In the genomic region with DNA sequence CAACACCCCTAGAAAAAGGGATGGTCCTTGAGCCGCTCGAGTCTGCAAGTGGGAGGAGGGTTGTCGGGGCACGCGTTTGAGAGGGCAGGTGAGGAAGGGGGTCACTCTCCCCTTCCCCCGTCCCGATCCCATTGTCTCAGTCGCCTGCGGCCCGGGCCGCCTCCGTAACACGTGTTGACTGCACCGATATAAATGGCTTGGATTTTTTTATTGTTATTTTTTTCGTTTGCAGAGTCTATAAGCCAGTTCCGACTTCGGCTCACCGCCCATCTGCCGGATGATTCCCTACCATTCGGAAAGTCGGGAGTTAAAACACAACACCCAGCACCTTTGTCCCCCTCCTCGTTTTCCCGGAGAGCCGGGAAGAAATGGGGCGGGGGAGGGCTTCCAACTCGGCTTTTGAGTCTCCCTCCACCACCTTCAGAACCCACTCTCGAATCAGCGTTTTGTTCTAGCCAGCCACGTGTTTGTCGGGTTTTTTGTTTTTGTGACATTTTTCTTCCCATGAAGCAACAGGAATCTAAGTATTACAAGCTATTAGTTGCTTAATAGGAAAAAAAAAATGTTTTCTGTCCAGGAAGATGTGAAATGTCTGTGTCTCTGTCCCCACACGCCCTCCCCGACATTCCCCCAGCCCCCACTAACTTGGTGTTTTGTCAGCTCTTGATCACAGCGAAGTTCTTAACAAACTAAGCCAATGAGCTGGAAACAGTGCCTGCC, we compare ENCODE assay signal across 9 mouse cellular contexts. TPM values are rescaled to one million over a fixed set of nuclear protein-coding genes. Genes with fewer than 3 reads are reported as not detected.
DNase-seq lines count a peak whose midpoint lies in the region; ATAC-seq and TF ChIP-seq lines count a peak whose summit lies in the region.
"Had no signal": no experiment of that assay in that cellular context is flagged by ENCODE, and none has a peak within 500 bp of the region (broad histone marks: within the 10 kb centered on the region; RNA-seq: fewer than 3 reads in every experiment).

No protein-coding gene starts in this region.

- peak overlapping the region; percentile 96 for H3K4me3 ChIP-seq in heart, embryonic 12.5 days
- H3K4me3 ChIP-seq in limb, embryonic 12.5 days (replicated peaks): peak overlapping the region; percentile 95

- intact Hi-C loops in left cerebral cortex, postnatal 4 days (cut with DNase I): no loop called here

- no peaks in the 10 kb centered on the region for H3K27me3 ChIP-seq in heart, embryonic 12.5 days (replicated peaks)
- H3K27me3 ChIP-seq in limb, embryonic 12.5 days: no peaks in the 10 kb centered on the region

- H3K36me3 ChIP-seq in heart, embryonic 12.5 days: no peaks in the 10 kb centered on the region
- no peaks in the 10 kb centered on the region for H3K36me3 ChIP-seq in limb, embryonic 12.5 days

- peak overlapping the region; percentile 96 for H3K9ac ChIP-seq in heart, embryonic 12.5 days
- H3K9ac ChIP-seq in limb, embryonic 12.5 days (replicated peaks): peak overlapping the region; percentile 88

- peak; percentile 43 for DNase-seq in kidney, adult 18-20 months
- no peak for DNase-seq in kidney, postnatal 36 days
- DNase-seq in brain, embryonic 14.5 days (ENCODE audit: low read depth): peak; percentile 73
- DNase-seq in retina, postnatal 1 day: peak; percentile 55
- no peak for DNase-seq in left cerebral cortex, postnatal 4 days
- no peak for DNase-seq in frontal cortex, postnatal 14 days (ENCODE audit: low spot score in 2 of 2)

- under 1% methylated on average over 33 of the region's 33 CpGs for WGBS in heart, embryonic 12.5 days
- WGBS in limb, embryonic 12.5 days: under 1% methylated on average over 33 of the region's 33 CpGs

- H3K9me3 ChIP-seq in heart, embryonic 12.5 days (replicated peaks): no peaks in the 10 kb centered on the region
- H3K9me3 ChIP-seq in limb, embryonic 12.5 days: no peaks in the 10 kb centered on the region

- ATAC-seq in heart, embryonic 12.5 days (ENCODE audit: insufficient number of reproducible peaks, low FRiP score): peak; percentile 26
- no peak; the same call in 1 of the 2 replicates for ATAC-seq in limb, embryonic 12.5 days (ENCODE audit: insufficient number of reproducible peaks, insufficient read depth, low FRiP score, low TSS enrichment, low read depth)

- no peak for TF ChIP-seq CTCF in brain, embryonic 14.5 days (IDR thresholded peaks at IDR 0.05; ENCODE audit: borderline replicate concordance, extremely low read depth, insufficient read depth, insufficient read length)

- peak overlapping the region; percentile 96 for H3K4me2 ChIP-seq in heart, embryonic 12.5 days
- H3K4me2 ChIP-seq in limb, embryonic 12.5 days: peak overlapping the region; percentile 97

- no peak for TF ChIP-seq POLR2A in brain, embryonic 14.5 days (IDR thresholded peaks at IDR 0.05; ENCODE audit: borderline replicate concordance, extremely low read depth, insufficient read depth, insufficient read length, poor library complexity, severe bottlenecking)

- H3K4me1 ChIP-seq in heart, embryonic 12.5 days (replicated peaks): peaks cover 18% of the 10 kb centered on the region
- H3K4me1 ChIP-seq in limb, embryonic 12.5 days (replicated peaks): peaks cover 16% of the 10 kb centered on the region

- H3K27ac ChIP-seq in heart, embryonic 12.5 days (ENCODE audit: poor library complexity, severe bottlenecking): peak overlapping the region; percentile 95
- peak overlapping the region; percentile 100 for H3K27ac ChIP-seq in limb, embryonic 12.5 days
- H3K27ac ChIP-seq: macrophage had no signal

RNA-seq across cellular contexts. Expression of gene Igf2bp1, which starts 1.9 kb away (rescaled TPM):
- polyA plus RNA-seq in brain, embryonic 14.5 days (2012; rRNA removed): 11.9 and 13.4 TPM in 2 replicates
- polyA plus RNA-seq in heart, embryonic 12.5 days (2016; fragmentation: Nextera tagmentation; extraction: Ambion mirVana): 63.2 and 66.9 TPM in 2 replicates
- polyA plus RNA-seq in limb, embryonic 12.5 days (2016; fragmentation: Nextera tagmentation; extraction: Ambion mirVana): 110 and 122 TPM in 2 replicates
- total RNA-seq in left cerebral cortex, postnatal 4 days (2021): 1 to 10 TPM; 2.6 to 3.5 TPM
- polyA plus RNA-seq: macrophage had no signal

RNA-seq across cellular contexts. Expression of gene Gip, which starts 16.7 kb away (rescaled TPM):
- not detected in 2 replicates for polyA plus RNA-seq in brain, embryonic 14.5 days (2012; rRNA removed)
- polyA plus RNA-seq in heart, embryonic 12.5 days (2016; fragmentation: Nextera tagmentation; extraction: Ambion mirVana): not detected in 2 replicates
- not detected in 2 replicates for polyA plus RNA-seq in limb, embryonic 12.5 days (2016; fragmentation: Nextera tagmentation; extraction: Ambion mirVana)
- total RNA-seq in left cerebral cortex, postnatal 4 days (2021): not detected
- polyA plus RNA-seq: macrophage had no signal

RNA-seq across cellular contexts. Expression of gene Snf8, which starts 27.0 kb away (rescaled TPM):
- polyA plus RNA-seq in brain, embryonic 14.5 days (2012; rRNA removed): 52.7 and 60.8 TPM in 2 replicates
- polyA plus RNA-seq in heart, embryonic 12.5 days (2016; fragmentation: Nextera tagmentation; extraction: Ambion mirVana): 76.0 and 78.9 TPM in 2 replicates
- 89.8 and 103 TPM in 2 replicates for polyA plus RNA-seq in limb, embryonic 12.5 days (2016; fragmentation: Nextera tagmentation; extraction: Ambion mirVana)
- 10 to 100 TPM; 88.0 to 94.0 TPM for total RNA-seq in left cerebral cortex, postnatal 4 days (2021)

RNA-seq across cellular contexts. Expression of gene Ube2z, which starts 57.5 kb away (rescaled TPM):
- polyA plus RNA-seq in brain, embryonic 14.5 days (2012; rRNA removed): 57.9 and 62.6 TPM in 2 replicates
- polyA plus RNA-seq in heart, embryonic 12.5 days (2016; fragmentation: Nextera tagmentation; extraction: Ambion mirVana): 42.5 and 43.5 TPM in 2 replicates
- 46.0 and 50.9 TPM in 2 replicates for polyA plus RNA-seq in limb, embryonic 12.5 days (2016; fragmentation: Nextera tagmentation; extraction: Ambion mirVana)
- 10 to 100 TPM; 68.1 to 72.8 TPM for total RNA-seq in left cerebral cortex, postnatal 4 days (2021)

Comparison
In these comparisons a context has a peak if more than half of its experiments do, and no peak if none do; other contexts are left out.
1. DNase-seq: peak in kidney, adult 18-20 months (single experiment), brain, embryonic 14.5 days (single experiment) and retina, postnatal 1 day (single experiment); none in kidney, postnatal 36 days (0 of 2), left cerebral cortex, postnatal 4 days (single experiment) and frontal cortex, postnatal 14 days (0 of 2).